Comparison of ENCODE assay signal across 8 mouse cellular contexts in the genomic region with DNA sequence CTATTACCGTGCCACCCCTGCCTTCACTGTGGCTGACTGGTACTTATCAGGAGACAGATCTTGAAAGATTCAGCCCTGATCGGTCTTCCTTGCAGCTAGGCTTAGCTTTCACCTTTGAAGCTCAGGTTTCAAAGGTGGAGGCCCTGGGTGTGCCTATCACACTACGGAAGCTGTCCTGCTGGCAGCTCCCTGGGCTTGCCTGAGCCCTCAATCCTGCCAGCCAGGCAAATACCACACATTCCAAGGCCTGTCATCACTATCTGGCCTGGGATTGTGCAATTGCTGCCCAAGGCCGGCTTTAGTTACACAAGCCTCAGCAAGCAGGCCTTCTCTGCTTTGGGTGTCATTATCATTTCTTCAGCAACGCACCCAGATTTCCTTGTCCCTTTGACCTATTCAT.
DNase-seq lines count a peak whose midpoint lies in the region; ATAC-seq and TF ChIP-seq lines count a peak whose summit lies in the region.

No protein-coding gene starts in this region.

- 76% methylated on average over 5 of the region's 5 CpGs for WGBS in midbrain, embryonic 14.5 days

- H3K9me3 ChIP-seq in midbrain, embryonic 14.5 days (ENCODE audit: control insufficient read depth, low read length), result no peaks in the 10 kb centered on the region

- no peak overlapping the region for H3K27ac ChIP-seq in midbrain, embryonic 14.5 days (replicated peaks; ENCODE audit: low read depth, low read length)
- H3K27ac ChIP-seq in left cerebral cortex, adult 2 months, result no peak overlapping the region

- H3K27me3 ChIP-seq in midbrain, embryonic 14.5 days (ENCODE audit: control insufficient read depth, insufficient read depth, low read length), result no peaks in the 10 kb centered on the region

- no peaks in the 10 kb centered on the region for H3K36me3 ChIP-seq in midbrain, embryonic 14.5 days (ENCODE audit: control insufficient read depth, insufficient read depth, low read length)

- ATAC-seq in midbrain, embryonic 14.5 days (ENCODE audit: low FRiP score, low TSS enrichment), result no peak
- ATAC-seq in erythroid progenitor cell, adult 5-6 weeks (replicated peaks; ENCODE audit: low FRiP score, poor library complexity, severe bottlenecking), result no peak

- no peak overlapping the region for H3K4me3 ChIP-seq in midbrain, embryonic 14.5 days (replicated peaks; ENCODE audit: low read depth, low read length)
- H3K4me3 ChIP-seq in left cerebral cortex, adult 2 months, result no peak overlapping the region

- peak; percentile 67 for DNase-seq in ovary, postnatal 36 days (ENCODE audit: low spot score)
- DNase-seq in ovary, postnatal 10 days (ENCODE audit: low spot score), result no peak
- DNase-seq in forelimb bud, embryonic 11.5 days (ENCODE audit: low read depth, low spot score), result peak; percentile 66
- peak; percentile 67 for DNase-seq in kidney, adult 9 months
- DNase-seq in lung, postnatal 4 days, result peak; percentile 50 to 76
- DNase-seq in midbrain, embryonic 14.5 days, result no peak
- DNase-seq in left cerebral cortex, adult 2 months (ENCODE audit: extremely low spot score in 1 of 2, low spot score in 2 of 2), result no peak

- no peaks in the 10 kb centered on the region for H3K4me1 ChIP-seq in midbrain, embryonic 14.5 days (ENCODE audit: control insufficient read depth, insufficient read depth, low read length)

- intact Hi-C loops in left cerebral cortex, adult 2 months (cut with DNase I), result no loop called here

- no peak overlapping the region for H3K4me2 ChIP-seq in midbrain, embryonic 14.5 days (ENCODE audit: low read length)

- TF ChIP-seq CTCF in left cerebral cortex, adult 2 months (IDR thresholded peaks at IDR 0.05), result no peak

- H3K9ac ChIP-seq in midbrain, embryonic 14.5 days (replicated peaks; ENCODE audit: low read length), result no peak overlapping the region

Comparison
In these comparisons a context has a peak if more than half of its experiments do, and no peak if none do; other contexts are left out.
1. DNase-seq: peak in ovary, postnatal 36 days (single experiment), forelimb bud, embryonic 11.5 days (single experiment), kidney, adult 9 months (single experiment) and lung, postnatal 4 days (2 of 2); none in ovary, postnatal 10 days (single experiment), midbrain, embryonic 14.5 days (single experiment) and left cerebral cortex, adult 2 months (0 of 2).